Mouse (Mus musculus) testis, adult 2 months (tissue): ENCODE measurements around the gene Fam53b.

Source experiments
- CTCF ChIP-seq: fragments of 200-500 bp; IDR thresholded peaks from 2 replicates; pipeline ENCODE4 v1.5.1; 2012; ENCODE audit warnings: low read depth, mild to moderate bottlenecking, inconsistent platforms, low read length, moderate library complexity; ENCODE audit not compliant: control insufficient read depth, insufficient read depth, insufficient replicate concordance
- POLR2A ChIP-seq: fragments of 200-500 bp; IDR thresholded peaks from 2 replicates; pipeline ENCODE4 v1.6.1; 2012; ENCODE audit warnings: low read depth, mild to moderate bottlenecking, inconsistent platforms, low read length, moderate library complexity; ENCODE audit not compliant: control insufficient read depth

DNA sequence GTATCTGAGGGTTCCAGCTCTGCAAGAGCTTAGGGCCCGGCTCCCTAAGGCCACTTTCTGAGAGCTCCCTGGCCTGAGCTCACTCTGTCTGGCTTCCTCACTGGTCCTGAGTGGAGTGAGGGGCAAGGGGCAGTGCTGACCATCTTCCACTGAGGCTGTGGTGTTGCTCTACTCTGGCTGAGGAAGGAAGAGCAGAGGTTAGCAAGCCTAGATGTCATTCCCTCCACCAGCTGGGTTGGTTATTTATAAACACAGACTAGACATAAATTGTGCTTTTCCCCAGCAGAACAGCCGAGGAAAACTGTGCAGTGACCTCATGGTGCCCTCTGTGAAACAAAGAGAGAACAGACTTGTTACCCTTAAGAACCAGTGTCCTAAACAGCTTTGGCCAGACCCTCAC is 125.8 kb downstream of the Fam53b start:
- TF ChIP-seq POLR2A (no peak), CTCF (no peak)
